Mouse (Mus musculus) embryonic facial prominence, embryonic 14.5 days (tissue): Measurements from ENCODE around the gene Actl9. TPM values are rescaled to one million over a fixed set of nuclear protein-coding genes. Genes with fewer than 3 reads are reported as not detected.

ENCODE experiments used
- ATAC-seq: fragments of 200-750 bp; cut with Nextera tagmentation; 2 replicates; pipeline ENCODE4 v1.8.0; 2017; ENCODE audit warnings: low read depth, moderate number of reproducible peaks, moderate TSS enrichment
- DNase-seq: peaks from one replicate; pipeline ENCODE4 v3.0.0-alpha.2; 2015; ENCODE audit warnings: low spot score
- H3K27ac ChIP-seq: fragments of 300-500 bp; sonication (generic); replicated peaks from 2 replicates; pipeline ENCODE4 v1.5.1; 2014; ENCODE audit warnings: low read depth, mild to moderate bottlenecking, low read length, moderate library complexity
- H3K27me3 ChIP-seq: fragments of 300-500 bp; sonication (generic); replicated peaks from 2 replicates; pipeline ENCODE4 v1.6.1; 2014; ENCODE audit warnings: low read length; ENCODE audit not compliant: control insufficient read depth, insufficient read depth
- H3K36me3 ChIP-seq: fragments of 300-500 bp; sonication (generic); 2 replicates; pipeline ENCODE4 v1.6.1; 2014; ENCODE audit warnings: low read length, mixed read lengths; ENCODE audit not compliant: control insufficient read depth, insufficient read depth
- H3K4me1 ChIP-seq: fragments of 300-500 bp; sonication (generic); 2 replicates; pipeline ENCODE4 v1.6.1; 2014; ENCODE audit warnings: antibody characterized with exemption, low read length; ENCODE audit not compliant: control insufficient read depth, insufficient read depth
- H3K4me2 ChIP-seq: fragments of 300-500 bp; sonication (generic); 2 replicates; pipeline ENCODE4 v1.6.1; 2014; ENCODE audit warnings: low read depth, mild to moderate bottlenecking, low read length, moderate library complexity, mixed read lengths
- H3K4me3 ChIP-seq: fragments of 300-500 bp; sonication (generic); 2 replicates; pipeline ENCODE4 v1.5.1; 2014; ENCODE audit warnings: low read depth, mild to moderate bottlenecking, low read length
- H3K9ac ChIP-seq: fragments of 300-500 bp; sonication (generic); 2 replicates; pipeline ENCODE4 v1.6.1; 2014; ENCODE audit warnings: low read depth, mild to moderate bottlenecking, low read length, moderate library complexity, mixed read lengths
- H3K9me3 ChIP-seq: fragments of 300-500 bp; sonication (generic); 2 replicates; pipeline ENCODE4 v1.6.1; 2016; ENCODE audit warnings: low read length; ENCODE audit not compliant: control insufficient read depth
- WGBS: fragments of 180-500 bp; shearing (Covaris S2); extraction: QIAGEN DNeasy Blood & Tissue Kit; methylation state at CpG from one replicate; pipeline ENCODE4 v1.1.7; 2014; 5-methylcytosine and 5-hydroxymethylcytosine counted together
- polyA plus RNA-seq: library from polyadenylated mRNA; unstranded; fragments of >200 nt; fragmentation: Nextera tagmentation; extraction: Ambion mirVana; gene quantifications from 2 replicates; pipeline ENCODE4 v1.2.1, GENCODE M21; 2014

The Actl9 gene
- not detected in 2 replicates for polyA plus RNA-seq

DNA sequence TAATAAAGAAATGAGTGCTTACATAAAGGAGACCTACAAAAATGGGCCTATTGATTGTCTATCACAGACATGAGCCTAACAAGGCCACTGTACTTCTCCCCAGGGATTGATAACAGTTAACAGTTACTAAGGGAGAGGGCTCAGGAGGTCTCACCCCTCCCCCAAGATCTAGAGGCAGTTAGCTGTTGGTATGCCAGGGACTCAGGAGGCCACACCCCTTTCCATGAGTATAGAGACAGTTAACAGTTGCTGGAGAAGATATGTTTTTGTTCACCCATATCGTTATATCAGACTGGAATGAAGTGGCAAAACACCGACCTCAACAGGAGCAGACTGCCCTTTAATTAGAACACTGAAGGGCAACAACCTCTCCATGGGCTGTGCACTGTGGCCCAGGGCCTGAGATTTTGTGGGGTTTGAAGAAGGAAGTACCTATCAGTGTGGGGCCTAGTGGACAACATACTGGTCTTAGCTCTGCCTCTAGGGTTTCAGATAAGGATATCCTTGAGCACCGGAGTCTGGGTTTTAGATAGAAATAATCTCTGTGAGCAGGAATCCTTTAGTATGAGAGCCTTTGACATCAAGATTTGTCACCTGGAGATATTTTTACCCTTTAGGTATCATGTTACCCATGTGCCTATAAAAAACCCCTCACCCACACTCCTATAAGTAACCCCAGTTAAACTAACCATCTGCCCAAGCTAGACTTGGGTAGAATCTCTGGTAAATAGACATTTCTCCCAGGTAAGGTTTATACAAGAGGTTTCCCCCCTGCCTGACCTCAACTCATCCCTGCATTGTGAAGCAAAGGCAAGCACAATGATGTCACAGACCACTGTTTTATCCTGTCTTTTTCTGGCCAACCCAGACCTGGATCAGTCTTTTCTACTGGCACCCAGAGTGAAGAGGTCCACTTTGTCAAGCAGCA is at the start of gene Actl9:
Gene Actl9 (plus strand): TSS at position 878 of the 928 bp plus-strand sequence.
- H3K4me3 ChIP-seq = no peak within 1 kb of the TSS
- H3K4me2 ChIP-seq = no peak within 1 kb of the TSS
- DNase-seq = no peak
- H3K4me1 ChIP-seq = no peaks in the 10 kb centered on the region
- 84% methylated on average over 3 of the region's 3 CpGs for WGBS
- H3K9ac ChIP-seq = no peak within 1 kb of the TSS
- no peaks in the 10 kb centered on the region for H3K9me3 ChIP-seq
- no peaks in the 10 kb centered on the region for H3K27me3 ChIP-seq
- H3K27ac ChIP-seq = no peak within 1 kb of the TSS
- ATAC-seq = no peak
- no peaks in the 10 kb centered on the region for H3K36me3 ChIP-seq

DNA sequence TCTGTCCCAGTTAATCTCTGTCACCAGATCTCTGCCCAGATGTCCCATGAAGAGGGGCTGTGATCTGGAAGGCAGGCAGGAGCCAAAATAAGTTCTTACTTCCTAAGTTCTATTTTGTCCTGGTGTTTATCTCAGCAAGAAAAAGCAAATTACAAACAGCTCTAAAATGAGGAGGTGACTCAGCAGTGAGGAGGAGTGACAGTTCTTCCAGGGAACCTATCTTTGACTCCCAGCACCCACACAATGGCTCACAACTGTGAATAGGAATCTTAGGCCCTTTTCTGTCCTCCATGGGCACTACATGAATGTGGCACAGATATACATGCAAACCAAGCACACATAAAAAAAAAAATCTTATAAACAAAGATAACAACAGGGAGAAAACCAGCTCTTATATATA is 47.0 kb upstream of the Actl9 start:
- Histone ChIP-seq H3K9me3 (no peaks in the 10 kb centered on the region), H3K4me1 (no peaks in the 10 kb centered on the region), H3K9ac (no peak overlapping the region), H3K36me3 (peaks cover 49% of the 10 kb centered on the region), H3K4me2 (no peak overlapping the region), H3K27ac (no peak overlapping the region), H3K4me3 (no peak overlapping the region), H3K27me3 (no peaks in the 10 kb centered on the region)
- DNase-seq (no peak), ATAC-seq (no peak)

- ATAC-seq = no peak
- WGBS = 95% methylated on average over 5 of the region's 5 CpGs
- H3K27me3 ChIP-seq = no peaks in the 10 kb centered on the region
Measured at GRCm38 (mm10) chr17:33392271-33392670, 40.4 kb upstream of the Actl9 start.

GRCm38 (mm10) chr17:33394182-33395034 is 38.3 kb upstream of the Actl9 start, which contains the start of gene Zfp101:
Gene Zfp101 (minus strand): TSS chr17:33394641.
- Histone ChIP-seq H3K27me3 (no peaks in the 10 kb centered on the region), H3K4me2 (peak within 1 kb of the TSS; percentile 73), H3K4me3 (peak within 1 kb of the TSS; percentile 87), H3K4me1 (peaks cover 6% of the 10 kb centered on the region; the same call in 1 of the 2 replicates), H3K9ac (peak within 1 kb of the TSS; percentile 77), H3K36me3 (no peaks in the 10 kb centered on the region), H3K9me3 (no peaks in the 10 kb centered on the region), H3K27ac (peak within 1 kb of the TSS; percentile 84)
- DNase-seq = peak; percentile 98
- under 1% methylated on average over 32 of the region's 44 CpGs for WGBS
- peak; percentile 99 for ATAC-seq

More at GRCm38 (mm10) chr17:33392271-33392670, 40.4 kb upstream of the Actl9 start:
- H3K27ac ChIP-seq = no peak overlapping the region
- H3K4me2 ChIP-seq = no peak overlapping the region
- no peaks in the 10 kb centered on the region for H3K36me3 ChIP-seq
- H3K4me1 ChIP-seq = peaks cover 6% of the 10 kb centered on the region; the same call in 1 of the 2 replicates
- H3K9ac ChIP-seq = no peak overlapping the region
- DNase-seq = no peak
- H3K9me3 ChIP-seq = no peaks in the 10 kb centered on the region
- no peak overlapping the region for H3K4me3 ChIP-seq

DNA sequence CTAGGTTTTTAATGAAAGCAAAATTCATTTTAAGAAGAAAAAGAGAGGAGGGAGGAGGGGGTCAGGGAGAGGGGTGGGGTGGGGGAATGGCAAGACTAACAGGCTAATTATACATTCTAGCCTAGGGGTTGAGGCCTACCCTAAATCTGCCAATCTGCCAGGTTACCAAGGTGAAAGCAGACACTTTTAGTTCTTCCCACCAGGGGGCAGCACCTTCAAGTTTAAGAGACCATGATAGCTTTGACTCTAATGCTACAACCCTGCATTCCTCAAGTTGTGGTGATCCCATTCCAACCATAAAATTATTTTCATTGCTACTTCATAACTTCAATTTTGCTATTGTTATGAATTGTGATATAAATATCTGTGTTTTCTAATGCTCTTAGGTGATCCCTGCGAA is 6.5 kb downstream of the Actl9 start:
- H3K9me3 ChIP-seq = no peaks in the 10 kb centered on the region
- H3K36me3 ChIP-seq = no peaks in the 10 kb centered on the region
- H3K27ac ChIP-seq = no peak overlapping the region
- no peaks in the 10 kb centered on the region for H3K27me3 ChIP-seq
- H3K4me3 ChIP-seq = no peak overlapping the region
- DNase-seq (peak; percentile 81), ATAC-seq (no peak)
- no peaks in the 10 kb centered on the region for H3K4me1 ChIP-seq
- no peak overlapping the region for H3K4me2 ChIP-seq
- 62% methylated on average over 1 of the region's 1 CpGs for WGBS
- no peak overlapping the region for H3K9ac ChIP-seq

DNA sequence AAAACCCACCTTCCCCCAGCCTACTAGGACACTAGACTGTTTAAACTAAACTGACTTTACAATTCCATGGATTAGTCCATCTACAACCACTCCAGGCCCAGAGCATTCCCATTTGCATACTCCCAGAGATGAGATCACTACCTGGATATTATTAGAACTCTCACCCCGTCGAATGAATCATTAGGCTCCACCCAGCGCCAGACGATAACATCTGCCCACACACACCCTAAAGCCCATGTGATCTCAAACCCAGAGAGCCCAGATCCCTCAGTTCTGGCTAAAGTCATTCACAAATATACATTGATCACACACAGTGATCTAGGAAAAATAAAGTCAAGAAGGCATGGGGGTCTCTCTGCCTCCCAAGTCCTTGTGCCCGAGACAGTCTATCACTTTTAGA is 7.2 kb downstream of the Actl9 start:
- WGBS = 70% methylated on average over 5 of the region's 5 CpGs

DNA sequence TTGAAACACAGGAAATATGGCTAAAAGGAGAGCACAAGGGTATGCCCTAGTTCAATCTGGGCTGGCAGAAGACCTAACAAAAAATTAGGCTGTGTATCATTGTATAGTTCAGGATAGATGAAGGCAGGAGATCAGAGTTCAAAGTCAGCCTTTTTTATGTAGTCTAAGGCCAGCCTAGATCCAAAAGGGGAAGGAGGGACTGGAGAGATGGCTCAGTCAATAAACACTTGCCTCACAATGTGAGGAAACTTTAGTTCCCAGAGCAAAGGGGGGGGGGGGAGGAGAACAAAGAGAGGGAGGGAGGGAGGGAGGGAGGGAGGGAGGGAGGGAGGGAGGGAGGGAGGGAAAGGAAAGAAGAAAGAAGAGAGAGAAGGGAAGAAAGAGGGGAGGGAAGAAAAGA is 8.5 kb downstream of the Actl9 start:
- ATAC-seq = no peak
- H3K4me1 ChIP-seq = no peaks in the 10 kb centered on the region
- DNase-seq = no peak

More for the DNA sequence above, 7.2 kb downstream of the Actl9 start:
- Histone ChIP-seq H3K4me3 (no peak overlapping the region), H3K27me3 (no peaks in the 10 kb centered on the region), H3K36me3 (no peaks in the 10 kb centered on the region), H3K9ac (no peak overlapping the region), H3K9me3 (no peaks in the 10 kb centered on the region), H3K27ac (no peak overlapping the region), H3K4me1 (no peaks in the 10 kb centered on the region), H3K4me2 (no peak overlapping the region)
- ATAC-seq = no peak
- DNase-seq = no peak

DNA sequence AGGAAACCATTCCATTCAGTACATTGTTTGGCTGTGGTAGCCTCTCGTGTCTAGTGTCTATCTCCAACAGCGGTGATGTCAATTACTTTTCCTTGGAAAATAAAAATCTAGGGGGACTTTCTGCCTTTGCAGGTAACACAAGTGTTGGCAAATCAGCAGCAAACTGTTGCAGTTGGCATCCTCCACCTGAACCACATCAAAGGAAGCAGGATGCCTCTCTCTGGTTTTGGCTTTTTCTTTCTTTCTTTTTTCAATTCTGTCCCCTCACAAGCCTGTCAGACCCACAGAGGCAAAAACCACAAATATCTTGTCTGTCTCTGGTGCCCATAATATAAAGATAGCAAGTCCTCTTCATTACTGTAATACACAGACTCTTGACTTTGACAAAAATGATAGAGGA is 23.9 kb downstream of the Actl9 start:
- H3K27ac ChIP-seq = no peak overlapping the region
- H3K4me3 ChIP-seq = no peak overlapping the region
- 84% methylated on average over 2 of the region's 2 CpGs for whole genome bisulfite sequencing
- no peak overlapping the region for H3K4me2 ChIP-seq
- no peaks in the 10 kb centered on the region for H3K9me3 ChIP-seq
- no peak overlapping the region for H3K9ac ChIP-seq
- ATAC-seq (no peak), DNase-seq (no peak)
- no peaks in the 10 kb centered on the region for H3K36me3 ChIP-seq
- no peaks in the 10 kb centered on the region for H3K4me1 ChIP-seq
- H3K27me3 ChIP-seq = no peaks in the 10 kb centered on the region

More for the DNA sequence above, 8.5 kb downstream of the Actl9 start:
- no peak overlapping the region for H3K4me3 ChIP-seq
- no peak overlapping the region for H3K27ac ChIP-seq
- no peak overlapping the region for H3K4me2 ChIP-seq
- no peaks in the 10 kb centered on the region for H3K9me3 ChIP-seq
- H3K27me3 ChIP-seq = no peaks in the 10 kb centered on the region
- no peaks in the 10 kb centered on the region for H3K36me3 ChIP-seq
- no peak overlapping the region for H3K9ac ChIP-seq
